Mouse (Mus musculus) telencephalon, adult 2 months (tissue): ENCODE measurements at regions not wholly inside any gene's neighbourhood (a gene's known extent, or its start where the extent isn't known, plus 50 kb on each side); places are given as distances from the start of the nearest gene placed in this dataset.

Experiments
- DNase-seq: peaks from one replicate; pipeline ENCODE4 v3.0.0-alpha.2; 2011; ENCODE audit warnings: low read depth, low spot score

DNA sequence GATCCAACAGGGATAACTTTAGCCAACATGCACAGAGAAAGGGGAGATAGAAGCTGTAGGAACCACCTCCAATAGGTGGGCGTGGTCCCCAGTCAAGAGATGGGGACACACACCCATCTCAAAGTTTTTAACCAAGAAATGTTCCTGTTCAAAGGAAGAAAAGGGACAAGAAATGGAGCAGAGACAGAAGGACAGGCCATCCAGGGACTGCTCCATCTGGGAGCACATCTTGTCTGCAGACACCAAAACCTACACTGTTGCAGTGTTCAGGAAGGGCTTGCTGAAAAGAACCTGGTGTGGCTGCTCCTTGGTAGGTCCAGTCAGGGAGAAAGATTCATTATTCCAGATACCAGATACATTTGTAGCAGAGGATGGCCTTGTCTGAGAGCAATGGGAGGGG lies 676.5 kb upstream of the Foxg1 start:
- no peak for DNase-seq

DNA sequence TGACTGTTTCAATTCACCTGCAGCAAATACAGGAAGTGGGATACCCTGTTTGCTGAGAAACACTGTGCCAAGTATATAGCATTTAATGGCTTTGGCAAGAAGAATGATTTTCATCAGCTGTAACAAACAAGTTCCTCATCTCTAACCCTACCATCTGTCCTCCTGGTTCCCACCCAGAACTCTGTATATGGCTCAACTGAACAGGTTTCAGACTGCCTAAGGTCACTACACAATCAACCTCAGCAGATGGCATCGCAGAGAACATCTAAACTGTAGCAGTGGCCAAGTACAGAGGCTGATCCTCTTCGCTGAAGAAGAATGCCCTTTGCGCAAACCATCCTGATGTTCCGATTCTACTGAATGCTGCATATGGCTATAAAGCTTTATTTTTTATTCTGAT lies 668.8 kb upstream of the Foxg1 start:
- DNase-seq = no peak

DNA sequence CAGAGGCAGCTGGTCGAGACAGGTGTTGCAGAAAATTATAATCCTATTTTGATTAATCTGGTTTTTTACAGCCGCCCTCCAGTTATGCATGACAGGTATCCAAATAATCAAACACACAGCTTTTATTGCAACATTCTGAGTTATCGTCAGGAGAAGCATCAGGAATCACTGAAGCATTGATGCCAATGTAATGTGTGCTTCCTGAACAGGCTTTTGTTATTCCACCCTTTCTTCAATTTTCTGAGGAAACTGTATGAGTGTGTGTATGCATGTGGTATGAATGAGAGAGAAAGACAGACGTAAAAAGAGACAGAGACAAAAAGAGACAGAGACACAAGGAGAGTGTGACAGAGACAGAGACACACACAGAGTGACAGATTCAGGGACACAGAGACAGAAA lies 652.6 kb upstream of the Foxg1 start:
- DNase-seq = no peak

DNA sequence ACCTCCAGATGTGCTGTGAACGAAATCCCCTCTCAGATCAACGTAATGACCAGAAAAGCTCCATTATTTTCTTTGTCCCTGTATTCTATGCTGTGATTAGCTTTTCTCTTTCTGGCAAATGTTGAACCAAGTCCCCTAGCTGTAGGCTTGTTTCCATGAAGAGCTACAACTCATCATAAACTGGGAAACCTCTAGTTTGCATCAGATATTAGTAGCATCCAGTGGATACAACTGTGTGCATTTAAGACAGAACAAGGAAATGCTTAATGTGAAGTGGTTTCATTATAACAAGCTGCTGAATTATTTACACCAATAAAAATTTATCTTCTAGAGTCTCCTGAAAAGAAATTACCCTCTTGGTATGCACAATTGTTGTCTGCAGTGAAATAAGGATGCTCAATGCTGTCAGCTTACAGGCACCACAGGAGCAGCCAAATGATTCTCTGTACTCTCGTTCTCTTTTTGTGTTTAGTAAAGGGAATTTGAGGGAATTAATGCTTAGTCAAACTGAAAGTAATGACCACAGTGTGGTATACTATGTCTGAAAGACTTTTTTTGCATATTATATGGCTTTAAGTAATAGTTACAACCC lies 623.6 kb upstream of the Foxg1 start:
- no peak for DNase-seq
